Mouse (Mus musculus) liver, embryonic 15.5 days (tissue): ENCODE results near the gene Vgll4. TPM values are rescaled to one million over a fixed set of nuclear protein-coding genes. Genes with fewer than 3 reads are reported as not detected.
A peak's percentile ranks its signal among the peaks of the same experiment; 100 is the strongest.

Source experiments
- ATAC-seq: fragments of 200-750 bp; cut with Nextera tagmentation; 2 replicates; pipeline ENCODE4 v1.8.0; 2017; ENCODE audit warnings: moderate number of reproducible peaks, mild to moderate bottlenecking, moderate library complexity; ENCODE audit not compliant: insufficient read depth
- H3K27ac ChIP-seq: fragments of 300-500 bp; sonication (generic); replicated peaks from 2 replicates; pipeline ENCODE4 v1.5.1; 2015; ENCODE audit warnings: mild to moderate bottlenecking, inconsistent platforms
- H3K27me3 ChIP-seq: fragments of 300-500 bp; sonication (generic); 2 replicates; pipeline ENCODE4 v1.6.1; 2015; ENCODE audit warnings: mild to moderate bottlenecking, inconsistent platforms
- H3K36me3 ChIP-seq: fragments of 300-500 bp; sonication (generic); replicated peaks from 2 replicates; pipeline ENCODE4 v1.6.1; 2015; ENCODE audit warnings: moderate library complexity, mild to moderate bottlenecking, inconsistent platforms
- H3K4me1 ChIP-seq: fragments of 300-500 bp; sonication (generic); replicated peaks from 2 replicates; pipeline ENCODE4 v1.6.1; 2015; ENCODE audit warnings: inconsistent platforms
- H3K4me2 ChIP-seq: fragments of 300-500 bp; sonication (generic); 2 replicates; pipeline ENCODE4 v1.6.1; 2015; ENCODE audit warnings: moderate library complexity, mild to moderate bottlenecking, inconsistent platforms
- H3K4me3 ChIP-seq: fragments of 300-500 bp; sonication (generic); replicated peaks from 2 replicates; pipeline ENCODE4 v1.5.1; 2015; ENCODE audit warnings: mild to moderate bottlenecking, inconsistent platforms
- H3K9ac ChIP-seq: fragments of 300-500 bp; sonication (generic); 2 replicates; pipeline ENCODE4 v1.6.1; 2015; ENCODE audit warnings: moderate library complexity, mild to moderate bottlenecking, inconsistent platforms
- H3K9me3 ChIP-seq: fragments of 300-500 bp; sonication (generic); replicated peaks from 2 replicates; pipeline ENCODE4 v1.6.1; 2016; ENCODE audit warnings: inconsistent platforms
- WGBS: fragments of 180-500 bp; shearing (Covaris S2); methylation state at CpG from one replicate; pipeline ENCODE4 v1.1.7; 2015; ENCODE audit warnings: mixed read lengths; ENCODE audit not compliant: insufficient replicate concordance; 5-methylcytosine and 5-hydroxymethylcytosine counted together
- polyA plus RNA-seq: library from polyadenylated mRNA; unstranded; fragments of >200 nt; fragmentation: Nextera tagmentation; extraction: Ambion mirVana; gene quantifications from 2 replicates; pipeline ENCODE4 v1.2.1, GENCODE M21; 2015

The Vgll4 gene
- polyA plus RNA-seq, 1 experiment from 2014 or later = 11.5 TPM

DNA sequence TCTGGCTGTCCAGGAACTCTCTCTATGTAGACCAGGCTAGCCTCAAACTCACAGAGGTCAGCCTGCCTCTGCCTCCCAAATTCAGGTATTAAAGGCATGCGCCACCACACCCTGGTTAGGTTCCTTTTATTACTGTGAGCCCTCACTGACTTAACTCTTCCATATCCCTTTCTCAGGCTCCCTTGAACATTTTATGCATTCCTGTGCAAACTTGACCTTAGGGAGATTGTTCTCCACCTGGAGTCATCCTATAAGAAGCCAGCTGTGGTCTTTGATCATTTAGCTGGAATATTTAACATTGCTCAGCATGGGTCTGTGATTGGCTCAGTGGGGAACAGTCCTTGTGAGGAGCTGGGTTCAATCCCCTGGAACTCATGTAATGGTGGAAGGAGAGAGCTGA, 4.5 kb upstream of the Vgll4 start:
- H3K27ac ChIP-seq = no peak overlapping the region
- WGBS = 64% methylated on average over 1 of the region's 1 CpGs
- ATAC-seq = no peak
- no peak overlapping the region for H3K4me3 ChIP-seq
- no peaks in the 10 kb centered on the region for H3K9me3 ChIP-seq
- H3K4me1 ChIP-seq = peaks cover 6% of the 10 kb centered on the region
- H3K9ac ChIP-seq = no peak overlapping the region
- no peaks in the 10 kb centered on the region for H3K36me3 ChIP-seq
- no peak overlapping the region for H3K4me2 ChIP-seq
- H3K27me3 ChIP-seq = peaks cover 28% of the 10 kb centered on the region

DNA sequence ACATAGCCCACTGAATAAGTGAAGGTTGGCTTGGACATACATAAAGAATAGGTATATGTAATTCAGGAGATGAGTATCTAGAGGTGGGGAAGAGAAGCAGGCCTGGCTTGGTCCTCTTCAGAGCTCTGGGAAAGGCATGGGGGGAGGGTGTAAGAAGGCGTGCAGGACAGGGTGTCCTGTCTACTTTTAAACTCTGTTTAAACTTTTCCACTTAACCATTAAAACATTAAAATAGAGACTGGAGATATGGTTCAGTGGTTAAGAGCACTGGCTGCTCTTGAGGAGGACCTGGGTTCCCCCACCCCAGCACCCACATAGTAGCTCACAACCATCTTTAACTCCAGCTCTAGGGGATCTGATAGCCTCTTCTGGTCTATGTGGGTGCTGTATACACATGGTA, 3.2 kb upstream of the Vgll4 start:
- H3K27ac ChIP-seq = no peak overlapping the region
- no peak for ATAC-seq
- peaks cover 17% of the 10 kb centered on the region for H3K4me1 ChIP-seq
- no peak overlapping the region for H3K4me2 ChIP-seq
- no peaks in the 10 kb centered on the region for H3K9me3 ChIP-seq
- peaks cover 42% of the 10 kb centered on the region for H3K27me3 ChIP-seq
- WGBS = 48% methylated on average over 1 of the region's 1 CpGs
- no peak overlapping the region for H3K4me3 ChIP-seq
- no peaks in the 10 kb centered on the region for H3K36me3 ChIP-seq
- no peak overlapping the region for H3K9ac ChIP-seq

DNA sequence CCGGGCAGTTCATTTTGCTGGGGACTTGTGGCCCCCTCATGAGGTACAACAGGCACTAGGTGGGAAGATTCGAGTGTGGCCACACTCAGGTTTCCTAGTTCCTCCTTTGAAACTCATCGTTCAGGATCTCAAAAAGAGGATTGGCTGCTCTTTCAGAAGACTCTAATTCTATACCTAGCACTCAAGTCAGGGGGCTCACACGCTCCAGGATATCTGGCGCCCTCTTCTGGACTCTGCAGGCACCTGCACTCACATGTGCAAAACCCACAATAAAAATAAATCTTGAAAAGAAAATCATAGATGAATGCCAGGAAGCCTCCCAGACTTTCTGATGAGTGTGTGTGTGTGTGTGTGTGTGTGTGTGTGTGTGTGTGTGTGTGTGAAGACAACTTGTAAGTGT, 1.1 kb upstream of the Vgll4 start:
- Histone ChIP-seq H3K4me2 (no peak overlapping the region), H3K36me3 (no peaks in the 10 kb centered on the region), H3K9me3 (no peaks in the 10 kb centered on the region), H3K4me1 (peaks cover 17% of the 10 kb centered on the region), H3K27me3 (peaks cover 63% of the 10 kb centered on the region), H3K9ac (no peak overlapping the region), H3K4me3 (no peak overlapping the region), H3K27ac (no peak overlapping the region)
- ATAC-seq = no peak
- WGBS = 47% methylated on average over 5 of the region's 5 CpGs

DNA sequence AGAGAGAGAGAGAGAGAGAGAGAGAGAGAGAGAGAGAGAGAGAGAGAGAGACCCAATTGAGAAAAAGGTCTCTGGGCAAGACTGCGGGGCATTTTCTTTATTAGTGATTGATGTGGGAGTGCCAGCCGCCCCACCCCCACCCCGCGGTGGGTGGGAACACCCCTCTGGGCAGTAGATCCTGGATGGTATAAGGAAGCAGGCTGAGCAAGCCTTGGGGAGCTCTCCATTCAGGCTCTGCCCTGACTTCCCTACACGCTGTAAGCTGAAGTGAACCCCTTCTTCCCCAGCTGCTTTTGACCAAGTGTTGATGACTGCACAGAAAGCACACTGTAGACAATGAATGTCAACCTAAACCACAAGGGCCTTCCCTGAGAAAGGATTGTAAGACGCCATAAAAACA, 592 bp upstream of the Vgll4 start:
- Histone ChIP-seq H3K27ac (no peak overlapping the region), H3K36me3 (no peaks in the 10 kb centered on the region), H3K4me3 (no peak overlapping the region), H3K4me2 (no peak overlapping the region), H3K4me1 (peaks cover 17% of the 10 kb centered on the region), H3K9me3 (no peaks in the 10 kb centered on the region), H3K9ac (no peak overlapping the region), H3K27me3 (peaks cover 68% of the 10 kb centered on the region)
- no peak for ATAC-seq
- WGBS = 19% methylated on average over 6 of the region's 6 CpGs

DNA sequence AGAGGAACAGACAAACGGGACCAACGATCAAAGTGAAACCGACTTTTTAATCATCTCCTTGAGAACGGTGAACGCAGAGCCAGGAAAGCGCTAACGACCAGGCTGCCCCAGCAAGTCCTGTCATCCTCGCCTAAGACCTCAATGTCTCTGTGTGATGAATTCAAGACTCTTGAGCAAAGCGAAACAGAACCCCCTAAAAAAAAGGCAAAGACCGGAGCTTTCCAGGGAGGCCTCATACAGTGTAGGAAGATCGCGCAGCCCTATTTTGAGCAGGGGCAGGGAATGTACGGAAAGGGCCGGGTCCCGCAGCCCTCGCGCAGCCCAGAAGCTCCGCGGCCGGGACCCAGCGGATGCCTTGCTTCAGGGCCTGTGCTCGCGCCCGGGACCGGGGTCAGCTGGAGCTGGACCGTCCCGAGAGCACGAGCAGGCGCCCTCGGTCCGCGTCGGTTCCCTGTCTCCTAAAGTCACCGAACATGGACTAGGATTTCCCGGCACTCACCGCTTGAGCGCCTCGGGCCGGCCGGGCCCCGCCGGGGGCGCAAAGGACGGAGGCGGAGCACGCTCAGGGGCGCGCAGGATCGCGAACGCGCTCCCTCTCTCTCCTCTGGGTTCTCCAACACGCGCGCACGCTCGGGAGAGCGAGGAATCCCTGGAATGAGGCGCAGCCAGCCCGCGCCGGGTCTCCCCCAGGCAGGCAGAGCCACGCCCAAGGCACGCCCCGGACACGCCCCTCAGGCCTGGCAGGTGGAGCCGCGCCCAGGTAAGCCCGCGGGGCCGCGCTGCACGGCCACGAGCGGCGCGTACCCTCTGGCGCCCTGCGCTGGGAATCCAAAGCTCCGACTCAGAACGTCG, 1.2 kb downstream of the Vgll4 start:
- H3K9ac ChIP-seq = no peak overlapping the region; the same call in 1 of the 2 replicates
- no peak overlapping the region for H3K27ac ChIP-seq
- WGBS = under 1% methylated on average over 82 of the region's 82 CpGs
- H3K9me3 ChIP-seq = no peaks in the 10 kb centered on the region
- peaks cover 17% of the 10 kb centered on the region for H3K4me1 ChIP-seq
- ATAC-seq = peak; percentile 34
- H3K27me3 ChIP-seq = peaks cover 75% of the 10 kb centered on the region
- H3K4me2 ChIP-seq = peak overlapping the region; percentile 83
- H3K36me3 ChIP-seq = no peaks in the 10 kb centered on the region
- peak overlapping the region; percentile 58 for H3K4me3 ChIP-seq

DNA sequence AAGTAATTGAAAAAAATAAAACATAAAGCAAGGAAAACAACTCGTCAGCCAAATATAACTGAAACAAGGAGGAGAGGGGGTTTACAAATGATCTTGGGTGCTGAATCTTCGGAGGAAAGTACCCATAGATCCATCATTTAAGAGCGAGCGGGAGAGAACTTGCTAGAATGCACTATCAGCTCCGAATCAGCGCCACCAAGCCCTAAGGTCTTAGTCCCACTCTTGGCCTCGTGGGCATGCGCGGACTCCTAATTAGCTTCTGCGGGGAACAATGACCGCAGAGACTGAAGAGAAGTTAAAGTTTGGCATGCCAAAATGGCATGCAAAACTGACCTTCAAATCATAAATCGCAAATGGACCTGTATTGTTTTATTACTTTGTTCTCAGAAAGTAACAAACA, 2.2 kb downstream of the Vgll4 start:
- Histone ChIP-seq H3K27me3 (peaks cover 75% of the 10 kb centered on the region), H3K9me3 (no peaks in the 10 kb centered on the region), H3K9ac (no peak overlapping the region), H3K4me2 (no peak overlapping the region; the same call in 1 of the 2 replicates), H3K4me3 (peak overlapping the region; percentile 58), H3K4me1 (peaks cover 17% of the 10 kb centered on the region), H3K27ac (no peak overlapping the region), H3K36me3 (no peaks in the 10 kb centered on the region)
- ATAC-seq = no peak
- 49% methylated on average over 12 of the region's 12 CpGs for WGBS

DNA sequence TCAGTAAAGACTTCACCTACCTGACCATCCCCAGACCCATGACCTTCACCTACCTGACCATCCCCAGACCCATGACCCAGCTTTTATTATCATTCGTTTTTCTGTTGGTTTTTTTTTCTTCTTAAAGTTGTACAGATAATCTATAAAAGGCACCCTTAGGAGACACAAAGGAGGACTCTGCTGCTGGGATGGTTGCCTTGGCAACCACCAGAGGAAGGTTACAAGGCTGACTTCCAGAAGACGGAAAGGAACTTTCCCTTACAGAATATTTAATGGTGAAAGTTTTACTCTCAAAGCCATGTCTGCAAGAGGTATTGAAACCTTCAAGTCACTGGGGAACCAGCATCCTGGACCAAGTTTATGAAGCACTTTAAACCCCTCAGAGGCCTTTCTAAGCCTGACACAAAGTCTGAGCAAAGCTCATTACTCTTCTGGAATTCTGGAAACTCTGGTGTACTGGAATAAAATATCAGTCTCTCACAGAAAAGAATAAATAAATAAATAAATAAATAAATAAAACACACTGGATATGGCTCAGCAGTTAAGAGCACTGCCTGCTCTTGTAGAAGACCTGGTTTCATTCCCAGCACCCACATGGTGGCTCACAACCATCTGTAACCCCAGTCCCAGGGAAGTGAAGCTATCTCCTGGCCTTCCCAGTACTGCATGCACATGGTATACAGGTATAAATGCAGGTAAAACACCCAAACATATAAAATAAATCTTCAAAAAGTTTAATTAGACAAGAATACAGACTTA, 3.2 kb downstream of the Vgll4 start:
- no peaks in the 10 kb centered on the region for H3K9me3 ChIP-seq
- no peak for ATAC-seq
- H3K9ac ChIP-seq = no peak overlapping the region
- no peak overlapping the region for H3K4me2 ChIP-seq
- WGBS = 36% methylated on average over 2 of the region's 2 CpGs
- no peak overlapping the region for H3K4me3 ChIP-seq
- H3K4me1 ChIP-seq = peaks cover 17% of the 10 kb centered on the region
- H3K36me3 ChIP-seq = no peaks in the 10 kb centered on the region
- no peak overlapping the region for H3K27ac ChIP-seq
- peaks cover 68% of the 10 kb centered on the region for H3K27me3 ChIP-seq

DNA sequence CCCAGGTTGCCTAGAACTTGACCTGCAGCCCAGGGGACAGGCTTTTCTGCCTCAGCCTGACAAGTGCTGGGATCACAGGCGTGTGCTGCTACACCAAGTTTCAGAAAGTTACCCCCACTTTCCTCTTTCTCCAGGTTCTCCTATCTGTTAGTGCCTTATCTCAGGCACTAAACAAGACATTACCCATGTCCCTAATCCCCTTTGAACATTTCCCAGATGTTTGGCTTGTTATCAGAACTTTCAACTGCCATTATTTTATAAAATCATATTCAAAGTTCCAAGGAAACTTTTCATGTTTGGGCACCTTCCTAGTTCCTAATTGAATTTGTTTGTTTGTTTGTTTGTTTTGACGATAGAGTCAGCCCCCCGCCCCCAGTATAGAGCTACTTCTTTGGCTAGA, 4.0 kb downstream of the Vgll4 start:
- no peak for ATAC-seq
- no peak overlapping the region for H3K9ac ChIP-seq
- peaks cover 17% of the 10 kb centered on the region for H3K4me1 ChIP-seq
- WGBS = 43% methylated on average over 3 of the region's 3 CpGs
- H3K9me3 ChIP-seq = no peaks in the 10 kb centered on the region
- no peak overlapping the region for H3K27ac ChIP-seq
- H3K27me3 ChIP-seq = peaks cover 62% of the 10 kb centered on the region
- H3K36me3 ChIP-seq = no peaks in the 10 kb centered on the region
- no peak overlapping the region for H3K4me2 ChIP-seq
- no peak overlapping the region for H3K4me3 ChIP-seq

DNA sequence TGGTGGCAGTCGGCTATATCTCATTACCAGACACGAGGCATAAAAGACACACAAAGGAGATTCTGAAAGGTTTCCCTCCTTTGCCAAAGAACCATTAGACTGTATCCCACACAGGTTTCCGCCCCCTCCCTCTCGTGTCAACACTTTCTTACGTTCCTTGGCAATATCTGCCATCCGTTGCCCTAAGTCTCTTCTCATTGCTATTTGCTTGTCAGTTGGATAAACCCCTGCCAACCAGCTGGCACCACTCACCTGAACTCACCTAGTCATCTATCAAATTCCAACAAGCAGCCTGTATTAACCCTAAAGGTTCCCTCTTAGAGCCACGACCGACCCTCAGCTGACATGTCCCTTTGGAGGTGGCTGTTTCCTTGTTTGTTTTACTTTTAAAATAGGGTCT, 4.4 kb downstream of the Vgll4 start:
- no peak for ATAC-seq
- H3K4me3 ChIP-seq = no peak overlapping the region
- 66% methylated on average over 8 of the region's 8 CpGs for WGBS
- H3K9me3 ChIP-seq = no peaks in the 10 kb centered on the region
- H3K4me2 ChIP-seq = no peak overlapping the region
- H3K27ac ChIP-seq = no peak overlapping the region
- no peaks in the 10 kb centered on the region for H3K36me3 ChIP-seq
- H3K4me1 ChIP-seq = peaks cover 17% of the 10 kb centered on the region
- no peak overlapping the region for H3K9ac ChIP-seq
- H3K27me3 ChIP-seq = peaks cover 58% of the 10 kb centered on the region

DNA sequence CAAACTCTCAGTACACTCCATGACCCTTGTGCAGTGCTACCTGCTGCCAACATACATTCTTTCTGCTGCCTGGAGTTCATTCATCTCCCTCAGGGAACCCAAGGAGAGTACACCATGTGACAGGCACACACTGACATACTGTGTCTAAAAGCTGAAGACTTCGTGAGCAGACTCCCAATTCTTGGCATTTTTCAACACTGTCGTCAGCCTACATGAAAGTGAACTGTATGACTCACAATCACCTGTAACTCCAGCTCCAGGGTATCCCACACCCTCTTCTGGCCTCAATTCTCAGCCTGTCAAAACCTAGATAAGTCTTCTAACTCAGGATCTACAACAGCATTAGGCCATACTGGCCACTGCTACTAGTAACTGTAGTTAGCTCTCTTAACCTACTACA, 5.6 kb downstream of the Vgll4 start:
- Histone ChIP-seq H3K4me1 (peaks cover 9% of the 10 kb centered on the region), H3K27ac (no peak overlapping the region), H3K4me2 (no peak overlapping the region), H3K9me3 (no peaks in the 10 kb centered on the region), H3K4me3 (no peak overlapping the region), H3K27me3 (peaks cover 46% of the 10 kb centered on the region), H3K36me3 (no peaks in the 10 kb centered on the region), H3K9ac (no peak overlapping the region)
- no peak for ATAC-seq
- WGBS = 56% methylated on average over 2 of the region's 2 CpGs

DNA sequence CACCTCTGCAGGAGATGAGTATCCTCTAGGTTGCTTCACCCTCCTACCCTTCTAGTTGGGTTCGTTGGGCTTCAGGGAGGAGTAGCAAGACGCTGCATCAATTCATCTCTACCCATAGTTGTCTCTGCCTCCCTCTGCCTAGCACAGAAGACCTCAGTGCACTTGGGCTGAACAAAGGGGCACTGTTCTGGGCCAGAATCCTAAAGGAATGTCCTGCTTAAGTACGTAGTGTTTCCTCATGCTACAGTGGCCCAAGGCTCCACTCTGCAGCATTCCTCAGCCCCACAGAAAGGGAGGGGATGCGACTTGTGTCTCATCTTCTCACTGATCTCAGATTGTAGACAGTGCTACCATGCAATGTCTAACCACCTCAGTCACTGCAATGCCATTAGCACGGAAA, 6.2 kb downstream of the Vgll4 start:
- no peak overlapping the region for H3K4me2 ChIP-seq
- peaks cover 3% of the 10 kb centered on the region for H3K4me1 ChIP-seq
- no peak overlapping the region for H3K9ac ChIP-seq
- peaks cover 40% of the 10 kb centered on the region for H3K27me3 ChIP-seq
- no peaks in the 10 kb centered on the region for H3K36me3 ChIP-seq
- no peaks in the 10 kb centered on the region for H3K9me3 ChIP-seq
- H3K4me3 ChIP-seq = no peak overlapping the region
- WGBS = 57% methylated on average over 5 of the region's 5 CpGs
- no peak for ATAC-seq
- no peak overlapping the region for H3K27ac ChIP-seq
